In genomic region chr13:110712527-110712926, GRCm38 (mm10) we compare ENCODE assay signal across 24 mouse cellular contexts.
DNase-seq lines count a peak whose midpoint lies in the region; ATAC-seq lines count a peak whose summit lies in the region.
"Had no signal": no experiment of that assay in that cellular context is flagged by ENCODE, and none has a peak within 500 bp of the region (broad histone marks: within the 10 kb centered on the region; RNA-seq: fewer than 3 reads in every experiment).

No protein-coding gene starts in this region.

- H3K9me3 ChIP-seq in kidney, embryonic 14.5 days (ENCODE audit: control insufficient read depth, low read length) = no peaks in the 10 kb centered on the region
- H3K9me3 ChIP-seq in lung, embryonic 15.5 days = no peaks in the 10 kb centered on the region
- no peaks in the 10 kb centered on the region for H3K9me3 ChIP-seq in forebrain, embryonic 10.5 days
- H3K9me3 ChIP-seq: embryonic facial prominence, embryonic 13.5 days; forebrain, embryonic 13.5 days; heart, embryonic 15.5 days; hindbrain, embryonic 10.5 days had no signal

- H3K27ac ChIP-seq in kidney, embryonic 14.5 days (ENCODE audit: low read depth, low read length) = no peak overlapping the region
- H3K27ac ChIP-seq in lung, embryonic 15.5 days = no peak overlapping the region
- no peak overlapping the region for H3K27ac ChIP-seq in forebrain, embryonic 10.5 days
- H3K27ac ChIP-seq: embryonic facial prominence, embryonic 13.5 days; forebrain, embryonic 13.5 days; heart, adult 2 months; heart, embryonic 15.5 days; hindbrain, embryonic 10.5 days; hindbrain, embryonic 14.5 days had no signal

- H3K4me1 ChIP-seq in kidney, embryonic 14.5 days (ENCODE audit: control insufficient read depth, insufficient read depth, low read length) = no peaks in the 10 kb centered on the region
- H3K4me1 ChIP-seq in lung, embryonic 15.5 days = 0 out of 2 replicates have a peak, but pooled peaks cover 4% of the 10 kb centered on the region
- no peaks in the 10 kb centered on the region for H3K4me1 ChIP-seq in forebrain, embryonic 10.5 days
- H3K4me1 ChIP-seq: forebrain, embryonic 13.5 days; heart, embryonic 15.5 days; hindbrain, embryonic 10.5 days had no signal

- no peak overlapping the region for H3K4me3 ChIP-seq in kidney, embryonic 14.5 days (ENCODE audit: low read length)
- no peak overlapping the region for H3K4me3 ChIP-seq in lung, embryonic 15.5 days
- H3K4me3 ChIP-seq in forebrain, embryonic 10.5 days = no peak overlapping the region
- H3K4me3 ChIP-seq: embryonic facial prominence, embryonic 13.5 days; forebrain, embryonic 13.5 days; heart, adult 2 months; heart, embryonic 15.5 days; hindbrain, embryonic 10.5 days had no signal

- H3K27me3 ChIP-seq in kidney, embryonic 14.5 days (ENCODE audit: control insufficient read depth, insufficient read depth, low read length) = no peaks in the 10 kb centered on the region
- H3K27me3 ChIP-seq in lung, embryonic 15.5 days = no peaks in the 10 kb centered on the region
- no peaks in the 10 kb centered on the region for H3K27me3 ChIP-seq in forebrain, embryonic 10.5 days (ENCODE audit: poor library complexity, severe bottlenecking)
- H3K27me3 ChIP-seq: embryonic facial prominence, embryonic 13.5 days; forebrain, embryonic 13.5 days; heart, embryonic 15.5 days had no signal

- H3K4me2 ChIP-seq in kidney, embryonic 14.5 days (replicated peaks; ENCODE audit: low read depth, low read length) = no peak overlapping the region
- H3K4me2 ChIP-seq in lung, embryonic 15.5 days = no peak overlapping the region
- H3K4me2 ChIP-seq: embryonic facial prominence, embryonic 13.5 days; forebrain, embryonic 13.5 days; heart, embryonic 11.5 days; heart, embryonic 15.5 days; hindbrain, embryonic 14.5 days had no signal

- 42% methylated on average over 3 of the region's 3 CpGs for WGBS in kidney, embryonic 14.5 days
- WGBS in lung, embryonic 15.5 days = 12% methylated on average over 3 of the region's 3 CpGs
- WGBS in forebrain, embryonic 10.5 days = 73% methylated on average over 3 of the region's 3 CpGs

- no peak for ATAC-seq in kidney, embryonic 14.5 days (ENCODE audit: low FRiP score, low TSS enrichment)
- ATAC-seq in lung, embryonic 15.5 days (ENCODE audit: borderline replicate concordance, extremely low read depth, low FRiP score, low TSS enrichment) = peak; percentile 42; the same call in 1 of the 2 replicates
- ATAC-seq: CD4-positive, CD25-positive, alpha-beta regulatory T cell, adult 4 months; forebrain, embryonic 13.5 days; forebrain, postnatal 0 days had no signal

- peak; percentile 33 for DNase-seq in kidney, postnatal 10 days
- DNase-seq in lung, adult 18-20 months = no peak
- DNase-seq in ovary, postnatal 14 days (ENCODE audit: low spot score) = peak; percentile 11
- DNase-seq in ovary, postnatal 36 days (ENCODE audit: low spot score) = no peak
- DNase-seq in forebrain, embryonic 10.5 days (ENCODE audit: extremely low spot score, low spot score) = no peak
- DNase-seq: adrenal gland, adult 2 months; adrenal gland, postnatal 25 days; B cell, adult 2 months; cerebellum, adult 18-20 months; cerebellum, adult 9-11 months; cerebellum, postnatal 36 days; forebrain, postnatal 0 days; gastrocnemius, postnatal 14 days; heart, adult 2 months had no signal

- H3K36me3 ChIP-seq in kidney, embryonic 14.5 days (ENCODE audit: control insufficient read depth, insufficient read depth, low read length) = no peaks in the 10 kb centered on the region
- no peaks in the 10 kb centered on the region for H3K36me3 ChIP-seq in lung, embryonic 15.5 days
- H3K36me3 ChIP-seq in forebrain, embryonic 10.5 days (replicated peaks) = no peaks in the 10 kb centered on the region
- H3K36me3 ChIP-seq: embryonic facial prominence, embryonic 13.5 days; G1E; heart, embryonic 15.5 days; hindbrain, embryonic 10.5 days had no signal

- H3K9ac ChIP-seq in kidney, embryonic 14.5 days (ENCODE audit: low read depth, low read length) = no peak overlapping the region
- H3K9ac ChIP-seq in lung, embryonic 15.5 days = no peak overlapping the region
- H3K9ac ChIP-seq: embryonic facial prominence, embryonic 13.5 days; forebrain, embryonic 13.5 days; forebrain, postnatal 0 days; heart, embryonic 15.5 days; hindbrain, embryonic 14.5 days had no signal

Comparison
In these comparisons a context has a peak if more than half of its experiments do, and no peak if none do; other contexts are left out.
1. DNase-seq: peak in kidney, postnatal 10 days (single experiment) and ovary, postnatal 14 days (single experiment); none in lung, adult 18-20 months (0 of 2), ovary, postnatal 36 days (single experiment) and forebrain, embryonic 10.5 days (single experiment).